Mouse (Mus musculus) heart, embryonic 16.5 days (tissue): ENCODE results near the gene Icam4. TPM values are rescaled to one million over a fixed set of nuclear protein-coding genes. Genes with fewer than 3 reads are reported as not detected.
A peak's percentile ranks its signal among the peaks of the same experiment; 100 is the strongest.

Experiments used
- ATAC-seq: fragments of 200-750 bp; cut with Nextera tagmentation; replicated peaks from 2 replicates; pipeline ENCODE4 v1.8.0; 2017; ENCODE audit warnings: moderate number of reproducible peaks; ENCODE audit not compliant: insufficient read depth, low FRiP score; ENCODE audit errors: extremely low read depth
- H3K27ac ChIP-seq: fragments of 300-500 bp; sonication (generic); 2 replicates; pipeline ENCODE4 v1.5.1; 2014; ENCODE audit warnings: mild to moderate bottlenecking, low read length, control low read depth, moderate library complexity
- H3K27me3 ChIP-seq: fragments of 300-500 bp; sonication (generic); 2 replicates; pipeline ENCODE4 v1.6.1; 2014; ENCODE audit warnings: low read length, mixed read lengths; ENCODE audit not compliant: control insufficient read depth, insufficient read depth
- H3K36me3 ChIP-seq: fragments of 300-500 bp; sonication (generic); 2 replicates; pipeline ENCODE4 v1.6.1; 2014; ENCODE audit not compliant: control insufficient read depth, insufficient read depth
- H3K4me1 ChIP-seq: fragments of 300-500 bp; sonication (generic); 2 replicates; pipeline ENCODE4 v1.6.1; 2014; ENCODE audit warnings: low read length, mixed read lengths; ENCODE audit not compliant: control insufficient read depth, insufficient read depth
- H3K4me2 ChIP-seq: fragments of 300-500 bp; sonication (generic); 2 replicates; pipeline ENCODE4 v1.6.1; 2014; ENCODE audit warnings: low read depth, mild to moderate bottlenecking, control low read depth, low read length
- H3K4me3 ChIP-seq: fragments of 300-500 bp; sonication (generic); 2 replicates; pipeline ENCODE4 v1.5.1; 2014; ENCODE audit warnings: mild to moderate bottlenecking, control low read depth, low read length
- H3K9ac ChIP-seq: fragments of 300-500 bp; sonication (generic); 2 replicates; pipeline ENCODE4 v1.6.1; 2014; ENCODE audit warnings: low read length, control low read depth
- H3K9me3 ChIP-seq: fragments of 300-500 bp; sonication (generic); replicated peaks from 2 replicates; pipeline ENCODE4 v1.6.1; 2016; ENCODE audit warnings: low read length; ENCODE audit not compliant: control insufficient read depth
- WGBS: fragments of 180-500 bp; shearing (Covaris S2); extraction: QIAGEN DNeasy Blood & Tissue Kit; methylation state at CpG from one replicate; pipeline ENCODE4 v1.1.7; 2014; 5-methylcytosine and 5-hydroxymethylcytosine counted together
- polyA plus RNA-seq: library from polyadenylated mRNA; unstranded; fragments of >200 nt; fragmentation: Nextera tagmentation; extraction: Ambion mirVana; gene quantifications from 2 replicates; pipeline ENCODE4 v1.2.1, GENCODE M21; 2015

The Icam4 gene
- 2.0 and 3.0 TPM in 2 replicates for polyA plus RNA-seq

DNA sequence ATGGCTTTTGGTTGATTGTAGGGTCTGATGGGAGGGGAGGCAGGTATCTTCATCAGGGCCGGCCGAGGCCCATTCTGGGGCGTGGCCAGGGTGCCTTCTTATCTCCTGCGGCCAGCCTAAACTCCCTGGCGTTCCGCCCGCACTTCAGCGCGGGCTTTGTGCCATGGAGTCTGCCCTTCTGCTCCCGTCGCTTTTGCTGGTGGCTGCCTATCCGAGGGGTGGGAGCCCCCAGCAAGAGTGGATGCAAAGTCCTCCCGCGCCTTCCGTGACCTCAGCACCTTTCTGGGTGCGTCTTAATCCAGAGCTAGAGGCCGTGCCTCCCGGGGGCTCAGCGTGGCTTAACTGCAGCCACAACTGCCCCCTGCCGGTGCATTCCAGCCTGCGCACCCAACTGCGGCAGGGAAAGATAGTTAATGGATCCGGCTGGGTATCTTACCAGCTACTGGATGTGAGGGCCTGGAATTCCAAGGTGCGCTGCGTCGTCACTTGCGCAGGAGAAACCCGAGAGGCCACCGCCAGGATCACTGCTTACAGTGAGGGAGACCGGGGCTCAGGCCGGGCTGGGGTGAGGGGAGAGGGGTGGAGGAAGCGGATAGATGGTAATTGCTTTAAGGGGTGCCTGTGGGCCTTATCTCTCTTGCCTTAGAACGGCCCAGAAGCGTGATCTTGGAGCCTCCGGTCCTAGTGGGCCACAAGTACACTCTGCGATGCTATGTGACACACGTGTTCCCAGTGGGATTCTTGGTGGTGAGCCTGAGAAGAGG lies at the start of gene Icam4:
Gene Icam4, plus strand, starts transcription at position 83 of the 764 bp plus-strand sequence.
- Histone ChIP-seq H3K9ac (peak within 1 kb of the TSS; percentile 67), H3K27ac (0 out of 2 replicates have a peak within 1 kb of the TSS, but pooled peaks have one; percentile 36)
- 2% methylated on average over 37 of the region's 37 CpGs for WGBS

GRCm38 (mm10) chr9:20979769-20980168 lies 49.4 kb upstream of the Icam4 start:
- WGBS: 86% methylated on average over 7 of the region's 7 CpGs
- H3K4me1 ChIP-seq: peaks cover 17% of the 10 kb centered on the region
- no peak overlapping the region for H3K4me2 ChIP-seq
- no peaks in the 10 kb centered on the region for H3K9me3 ChIP-seq
- H3K4me3 ChIP-seq: no peak overlapping the region
- no peak overlapping the region for H3K9ac ChIP-seq
- no peak overlapping the region for H3K27ac ChIP-seq
- no peaks in the 10 kb centered on the region for H3K36me3 ChIP-seq
- ATAC-seq: no peak
- H3K27me3 ChIP-seq: no peaks in the 10 kb centered on the region

More for the DNA sequence above, at the start of gene Icam4:
- peak within 1 kb of the TSS; percentile 62 for H3K4me3 ChIP-seq
- ATAC-seq: peak; percentile 35
- peaks cover 39% of the 10 kb centered on the region for H3K4me1 ChIP-seq
- no peaks in the 10 kb centered on the region for H3K36me3 ChIP-seq
- peak within 1 kb of the TSS; percentile 95 for H3K4me2 ChIP-seq
- H3K27me3 ChIP-seq: peaks cover 26% of the 10 kb centered on the region
- no peaks in the 10 kb centered on the region for H3K9me3 ChIP-seq

GRCm38 (mm10) chr9:20982171-20982570 lies 47.0 kb upstream of the Icam4 start:
- no peak overlapping the region for H3K4me3 ChIP-seq
- peaks cover 10% of the 10 kb centered on the region for H3K4me1 ChIP-seq
- no peaks in the 10 kb centered on the region for H3K27me3 ChIP-seq
- H3K9me3 ChIP-seq: no peaks in the 10 kb centered on the region
- no peak overlapping the region for H3K27ac ChIP-seq
- no peaks in the 10 kb centered on the region for H3K36me3 ChIP-seq
- no peak for ATAC-seq
- H3K9ac ChIP-seq: no peak overlapping the region
- no peak overlapping the region for H3K4me2 ChIP-seq
- WGBS: 76% methylated on average over 3 of the region's 3 CpGs

DNA sequence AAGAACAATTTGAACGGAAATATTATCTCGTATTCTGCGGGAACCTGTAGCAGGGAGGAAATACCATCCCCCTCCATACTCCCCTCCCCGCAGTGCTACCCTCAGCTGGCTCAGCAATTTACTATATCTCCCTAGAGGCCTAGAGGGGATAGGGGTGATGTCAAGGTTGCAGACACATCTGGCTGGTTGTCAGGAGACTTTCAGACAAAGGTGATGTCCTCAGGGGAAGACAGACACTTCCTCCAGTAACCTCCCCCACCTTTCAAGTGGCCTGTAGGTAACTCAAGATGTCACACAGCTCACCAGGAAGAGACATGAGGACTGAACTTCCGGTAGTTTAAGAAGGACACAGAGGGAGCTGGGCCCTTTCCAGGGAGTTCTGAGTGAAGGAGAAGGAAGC lies 46.0 kb upstream of the Icam4 start:
- H3K4me1 ChIP-seq: peaks cover 7% of the 10 kb centered on the region
- no peaks in the 10 kb centered on the region for H3K36me3 ChIP-seq
- no peak overlapping the region for H3K4me2 ChIP-seq
- no peaks in the 10 kb centered on the region; the same call in 1 of the 2 replicates for H3K27me3 ChIP-seq
- WGBS: 39% methylated on average over 5 of the region's 5 CpGs
- H3K9ac ChIP-seq: no peak overlapping the region
- no peak overlapping the region for H3K27ac ChIP-seq
- no peak overlapping the region for H3K4me3 ChIP-seq
- ATAC-seq: no peak
- no peaks in the 10 kb centered on the region for H3K9me3 ChIP-seq

GRCm38 (mm10) chr9:20986952-20987686 lies 42.1 kb upstream of the Icam4 start:
- WGBS: 49% methylated on average over 15 of the region's 15 CpGs
- Histone ChIP-seq H3K36me3 (no peaks in the 10 kb centered on the region), H3K27ac (peak overlapping the region; percentile 56; the same call in 1 of the 2 replicates), H3K4me2 (no peak overlapping the region), H3K9ac (no peak overlapping the region), H3K27me3 (no peaks in the 10 kb centered on the region; the same call in 1 of the 2 replicates), H3K4me3 (no peak overlapping the region), H3K9me3 (no peaks in the 10 kb centered on the region), H3K4me1 (no peaks in the 10 kb centered on the region)
- peak; percentile 58; the same call in 1 of the 2 replicates for ATAC-seq

- H3K9me3 ChIP-seq: no peaks in the 10 kb centered on the region
- WGBS: 20% methylated on average over 7 of the region's 7 CpGs
- H3K27ac ChIP-seq: no peak overlapping the region; the same call in 1 of the 2 replicates
- no peaks in the 10 kb centered on the region for H3K4me1 ChIP-seq
- H3K27me3 ChIP-seq: no peaks in the 10 kb centered on the region; the same call in 1 of the 2 replicates
- H3K4me3 ChIP-seq: no peak overlapping the region
- H3K9ac ChIP-seq: no peak overlapping the region
- H3K36me3 ChIP-seq: no peaks in the 10 kb centered on the region
- no peak overlapping the region for H3K4me2 ChIP-seq
- ATAC-seq: peak; percentile 30; the same call in 1 of the 2 replicates
Observed at GRCm38 (mm10) chr9:20987953-20988352, 41.2 kb upstream of the Icam4 start.

DNA sequence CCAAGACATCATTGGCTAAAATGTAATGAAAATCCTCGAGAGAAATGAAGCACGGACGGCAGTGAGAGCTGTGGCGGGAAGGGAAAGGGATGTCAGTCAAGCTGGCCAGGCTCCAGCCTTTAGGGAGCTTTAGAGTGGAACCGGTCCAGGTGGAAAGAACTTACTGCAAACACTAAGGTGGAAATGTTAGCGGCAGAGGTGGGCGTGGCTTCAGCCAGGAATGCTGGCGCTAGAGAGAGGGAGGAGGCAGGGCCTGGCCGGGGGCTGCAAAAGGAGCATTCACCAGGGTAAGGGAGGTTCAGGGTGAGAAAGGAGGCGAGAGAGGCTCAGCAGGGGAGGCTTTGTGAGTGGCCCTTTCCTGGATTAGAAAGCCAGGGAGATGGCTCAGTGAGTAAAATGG lies 38.3 kb upstream of the Icam4 start:
- peak overlapping the region; percentile 12; the same call in 1 of the 2 replicates for H3K4me3 ChIP-seq
- peak overlapping the region; percentile 46 for H3K4me2 ChIP-seq

GRCm38 (mm10) chr9:20991587-20991986 lies 37.6 kb upstream of the Icam4 start:
- H3K4me3 ChIP-seq: no peak overlapping the region

More for the DNA sequence above, 38.3 kb upstream of the Icam4 start:
- ATAC-seq: 0 out of 2 replicates have a peak, but pooled peaks have one; percentile 24
- H3K9ac ChIP-seq: no peak overlapping the region
- no peak overlapping the region for H3K27ac ChIP-seq
- no peaks in the 10 kb centered on the region for H3K36me3 ChIP-seq
- no peaks in the 10 kb centered on the region for H3K4me1 ChIP-seq
- 8% methylated on average over 10 of the region's 10 CpGs for WGBS
- H3K27me3 ChIP-seq: no peaks in the 10 kb centered on the region; the same call in 1 of the 2 replicates
- H3K9me3 ChIP-seq: no peaks in the 10 kb centered on the region

More at GRCm38 (mm10) chr9:20991587-20991986, 37.6 kb upstream of the Icam4 start:
- no peak overlapping the region for H3K4me2 ChIP-seq
- H3K9ac ChIP-seq: no peak overlapping the region
- H3K27me3 ChIP-seq: no peaks in the 10 kb centered on the region; the same call in 1 of the 2 replicates
- H3K9me3 ChIP-seq: no peaks in the 10 kb centered on the region
- H3K27ac ChIP-seq: no peak overlapping the region
- no peaks in the 10 kb centered on the region for H3K36me3 ChIP-seq
- ATAC-seq: no peak
- WGBS: 92% methylated on average over 4 of the region's 4 CpGs
- H3K4me1 ChIP-seq: no peaks in the 10 kb centered on the region
